In the genomic region with DNA sequence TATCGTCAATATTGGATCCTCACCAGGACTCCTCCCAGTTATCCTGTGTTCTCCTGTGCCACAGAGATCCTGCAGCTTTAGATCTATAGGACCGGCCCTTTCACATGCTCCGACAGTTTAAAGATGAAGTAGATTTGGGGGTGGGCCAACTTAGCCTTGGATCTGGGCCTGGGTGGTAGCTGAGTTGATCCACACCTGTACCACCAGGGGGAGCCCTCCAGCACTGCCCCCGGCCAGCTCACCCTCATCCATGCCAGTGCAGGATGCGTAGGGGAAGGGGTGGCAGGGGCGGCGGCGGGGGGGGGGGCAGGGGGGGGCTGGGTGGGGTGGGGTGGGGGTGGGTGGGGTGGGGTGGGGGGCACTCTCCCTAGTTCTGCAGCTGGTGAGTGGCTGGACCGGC, we compare ENCODE assay signal across 9 mouse cellular contexts. TPM values are rescaled to one million over a fixed set of nuclear protein-coding genes. Genes with fewer than 3 reads are reported as not detected.
DNase-seq lines count a peak whose midpoint lies in the region; TF ChIP-seq lines count a peak whose summit lies in the region.
"Had no signal": no experiment of that assay in that cellular context is flagged by ENCODE, and none has a peak within 500 bp of the region (broad histone marks: within the 10 kb centered on the region; RNA-seq: fewer than 3 reads in every experiment).

No protein-coding gene starts in this region.

- DNase-seq in adrenal gland, postnatal 14 days, result peak; percentile 22
- no peak for DNase-seq in adrenal gland, adult 18-20 months (ENCODE audit: low spot score in 2 of 2)
- no peak for DNase-seq in layer of hippocampus, adult 2 months (ENCODE audit: low spot score in 2 of 2)
- DNase-seq in layer of hippocampus, adult 9-10 months (ENCODE audit: low spot score), result no peak
- DNase-seq in kidney, postnatal 25 days, result peak; percentile 45 to 51
- DNase-seq in testis, postnatal 14 days (ENCODE audit: low spot score), result peak; percentile 30
- no peak for DNase-seq in frontal cortex, postnatal 25 days (ENCODE audit: low spot score in 2 of 2)
- no peak for DNase-seq in right cerebral cortex, adult 18-20 months
- DNase-seq: adrenal gland, adult 8-10 months had no signal

- H3K4me3 ChIP-seq in layer of hippocampus, adult 2 months, result no peak overlapping the region

- H3K27ac ChIP-seq in layer of hippocampus, adult 2 months, result no peak overlapping the region

- TF ChIP-seq CTCF in layer of hippocampus, adult 2 months (conservative IDR thresholded peaks at IDR 0.05), result peak; percentile 55

RNA-seq across cellular contexts. Expression of a gene that starts 38.7 kb away (rescaled TPM):
- 49.1 and 87.9 TPM in 2 replicates for total RNA-seq in adrenal gland, postnatal 14 days (2021)
- total RNA-seq in adrenal gland, adult 18-20 months (2021), result 10 to 100 TPM; 54.5 to 54.7 TPM
- 10 to 100 TPM; 14.2 to 14.7 TPM for total RNA-seq in layer of hippocampus, adult 2 months (2021)

Comparison
In these comparisons a context has a peak if more than half of its experiments do, and no peak if none do; other contexts are left out.
1. DNase-seq: peak in adrenal gland, postnatal 14 days (single experiment), kidney, postnatal 25 days (2 of 2) and testis, postnatal 14 days (single experiment); none in adrenal gland, adult 18-20 months (0 of 2), layer of hippocampus, adult 2 months (0 of 2), layer of hippocampus, adult 9-10 months (single experiment), frontal cortex, postnatal 25 days (0 of 2) and right cerebral cortex, adult 18-20 months (single experiment).